Mouse (Mus musculus): Measurements from ENCODE around the gene Il18r1.

DNA sequence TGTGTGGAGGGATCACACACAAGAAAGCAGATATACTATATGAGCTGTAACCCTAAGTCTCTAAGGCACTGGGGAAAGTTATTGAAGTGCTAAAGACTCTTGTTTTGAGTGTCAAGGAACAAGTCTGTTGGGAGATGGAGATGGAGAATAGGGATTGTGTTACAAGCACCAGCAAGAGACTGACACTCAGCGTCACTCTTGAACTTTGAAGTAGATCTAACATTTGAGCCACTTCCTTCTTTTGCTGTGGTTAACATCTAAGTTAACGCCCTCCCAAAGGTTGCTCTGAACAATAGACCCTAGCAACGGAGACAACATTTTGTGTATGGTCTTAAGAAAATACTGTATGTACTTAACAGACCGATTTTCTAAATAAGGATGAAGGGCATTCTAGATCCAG, 8.3 kb downstream of the Il18r1 start:
- TF ChIP-seq EP300 (IDR thresholded peaks at IDR 0.05; ENCODE audit: insufficient read depth, low read depth, low read length) (no peak), POLR2A (IDR thresholded peaks at IDR 0.05; ENCODE audit: insufficient read depth, low read depth, low read length) (no peak)
